Mouse (Mus musculus) megakaryocyte, embryonic 14.5 days (primary cell): ENCODE results near the gene Cfap65. TPM values are rescaled to one million over a fixed set of nuclear protein-coding genes. Genes with fewer than 3 reads are reported as not detected.

Source experiments
- H3K27me3 ChIP-seq: replicated peaks from 2 replicates; pipeline ENCODE3; 2012; ENCODE audit warnings: inconsistent platforms
- H3K36me3 ChIP-seq: replicated peaks from 2 replicates; pipeline ENCODE3; 2012; ENCODE audit warnings: low read length, inconsistent platforms, mixed read lengths
- H3K4me1 ChIP-seq: 2 replicates; pipeline ENCODE4 v1.6.1; 2012; ENCODE audit warnings: inconsistent platforms
- H3K4me3 ChIP-seq: replicated peaks from 2 replicates; pipeline ENCODE3; 2012; ENCODE audit warnings: moderate library complexity, mild to moderate bottlenecking, inconsistent platforms
- H3K9me3 ChIP-seq: 2 replicates; pipeline ENCODE4 v1.6.1; 2012; ENCODE audit warnings: inconsistent platforms
- FLI1 ChIP-seq: IDR thresholded peaks from 2 replicates; pipeline ENCODE4 v1.6.1; 2012; ENCODE audit warnings: low read length, inconsistent platforms, mixed read lengths
- GATA1 ChIP-seq: IDR thresholded peaks from 3 replicates; pipeline ENCODE4 v1.6.1; 2012; ENCODE audit warnings: mixed read lengths, low read length, inconsistent platforms, borderline replicate concordance
- polyA plus RNA-seq: library from polyadenylated mRNA; stranded (reverse); fragments of >175 nt; gene quantifications from 2 replicates; pipeline ENCODE4 v1.2.3, GENCODE M21; 2012; ENCODE audit warnings: low replicate concordance; ENCODE audit not compliant: insufficient read depth

Cfap65 gene
- polyA plus RNA-seq, 1 experiment, result 0.02 TPM

DNA sequence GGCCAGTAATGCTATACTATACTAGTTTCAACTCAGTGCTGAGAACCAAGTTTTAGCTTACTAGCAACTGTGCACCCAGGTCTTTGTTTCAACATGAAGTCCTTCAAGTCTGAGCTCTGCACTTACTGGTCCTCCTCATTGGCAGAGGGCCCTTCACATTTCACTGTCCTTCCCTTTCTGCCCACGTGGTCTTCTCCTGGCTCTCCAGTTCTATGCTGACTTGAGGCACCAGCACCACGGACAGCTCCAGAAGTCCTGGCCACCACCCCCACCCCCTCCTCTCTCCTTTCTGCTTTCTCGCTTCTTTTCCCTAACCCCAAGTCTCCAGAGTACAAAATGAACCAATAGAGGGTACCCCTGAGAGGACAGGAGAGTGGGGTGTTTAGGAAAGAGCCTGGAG lies 4.4 kb upstream of the Cfap65 start:
- H3K36me3 ChIP-seq, result no peaks in the 10 kb centered on the region
- H3K4me1 ChIP-seq, result no peaks in the 10 kb centered on the region
- peaks cover 50% of the 10 kb centered on the region for H3K27me3 ChIP-seq
- no peaks in the 10 kb centered on the region for H3K9me3 ChIP-seq
- TF ChIP-seq FLI1 (no peak), GATA1 (no peak)
- no peak overlapping the region for H3K4me3 ChIP-seq

GRCm38 (mm10) chr1:74936221-74936830 lies 927 bp upstream of the Cfap65 start:
- H3K4me1 ChIP-seq, result no peaks in the 10 kb centered on the region
- no peak for TF ChIP-seq FLI1
- H3K27me3 ChIP-seq, result peaks cover 46% of the 10 kb centered on the region
- H3K4me3 ChIP-seq, result no peak overlapping the region
- H3K9me3 ChIP-seq, result no peaks in the 10 kb centered on the region
- no peaks in the 10 kb centered on the region for H3K36me3 ChIP-seq

DNA sequence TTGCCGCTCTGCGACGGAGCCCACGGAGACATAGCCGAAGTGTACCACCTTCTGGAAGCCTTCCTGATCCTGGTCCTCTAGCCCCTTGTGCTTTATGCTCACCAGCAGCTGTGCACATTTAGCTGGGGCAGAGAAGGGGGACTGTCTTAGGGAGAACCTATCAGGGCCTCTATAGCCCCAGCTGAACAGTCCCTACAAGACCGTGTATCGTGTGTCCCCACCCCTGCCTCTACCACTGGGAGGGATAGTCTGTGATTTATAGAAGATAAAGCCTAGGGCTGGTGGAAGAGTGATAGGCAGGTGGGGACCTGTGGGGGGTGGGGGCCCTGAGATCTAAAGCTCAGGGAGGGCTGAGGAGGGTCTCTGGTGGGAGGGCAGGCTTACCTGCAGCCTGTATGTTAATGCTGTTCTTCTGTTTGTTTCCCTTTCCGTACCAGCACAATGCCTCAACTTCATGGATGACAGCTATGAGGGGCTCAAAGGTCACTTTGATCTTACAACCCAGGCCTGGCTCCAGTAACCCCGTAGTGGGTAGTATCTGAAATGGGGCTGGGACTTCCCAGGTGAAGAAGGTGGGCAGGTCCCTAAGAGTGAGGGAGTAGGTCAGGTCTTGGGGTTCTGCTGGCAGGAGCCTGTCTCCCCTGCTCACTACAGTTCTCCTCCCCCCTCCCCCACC lies 7.6 kb downstream of the Cfap65 start:
- no peaks in the 10 kb centered on the region for H3K4me1 ChIP-seq
- H3K9me3 ChIP-seq, result no peaks in the 10 kb centered on the region
- TF ChIP-seq FLI1, result no peak
- no peak for TF ChIP-seq GATA1
- H3K27me3 ChIP-seq, result peaks cover 59% of the 10 kb centered on the region
- H3K36me3 ChIP-seq, result no peaks in the 10 kb centered on the region
- H3K4me3 ChIP-seq, result no peak overlapping the region

DNA sequence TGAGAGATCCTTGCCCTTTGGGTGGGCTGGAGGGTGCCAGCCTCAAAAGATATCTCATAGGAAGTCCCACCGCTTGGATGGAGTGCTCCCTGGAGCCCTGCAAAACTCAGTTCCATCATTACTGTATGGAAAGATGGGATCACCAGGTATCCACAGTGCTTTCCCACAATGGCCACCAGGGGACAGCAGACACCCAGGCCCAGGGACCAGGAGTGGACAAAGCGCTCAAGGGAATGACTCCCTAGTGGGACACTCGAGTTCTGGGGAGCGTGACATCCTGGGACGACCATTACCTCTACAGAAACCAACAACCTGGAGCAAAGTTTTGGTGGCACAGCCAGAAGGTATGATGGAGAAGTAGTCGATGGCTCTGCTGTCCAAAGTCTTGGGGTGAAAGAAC lies 8.7 kb downstream of the Cfap65 start:
- H3K9me3 ChIP-seq, result no peaks in the 10 kb centered on the region
- H3K27me3 ChIP-seq, result peaks cover 63% of the 10 kb centered on the region
- H3K36me3 ChIP-seq, result no peaks in the 10 kb centered on the region
- no peak for TF ChIP-seq FLI1
- no peak for TF ChIP-seq GATA1
- no peak overlapping the region for H3K4me3 ChIP-seq
- no peaks in the 10 kb centered on the region for H3K4me1 ChIP-seq

- no peak overlapping the region for H3K4me3 ChIP-seq
- no peaks in the 10 kb centered on the region for H3K9me3 ChIP-seq
- H3K36me3 ChIP-seq, result no peaks in the 10 kb centered on the region
- H3K27me3 ChIP-seq, result peaks cover 67% of the 10 kb centered on the region
- H3K4me1 ChIP-seq, result no peaks in the 10 kb centered on the region
- TF ChIP-seq FLI1 (no peak), GATA1 (no peak)
Observed at GRCm38 (mm10) chr1:74924464-74924863, 10.9 kb downstream of the Cfap65 start.

DNA sequence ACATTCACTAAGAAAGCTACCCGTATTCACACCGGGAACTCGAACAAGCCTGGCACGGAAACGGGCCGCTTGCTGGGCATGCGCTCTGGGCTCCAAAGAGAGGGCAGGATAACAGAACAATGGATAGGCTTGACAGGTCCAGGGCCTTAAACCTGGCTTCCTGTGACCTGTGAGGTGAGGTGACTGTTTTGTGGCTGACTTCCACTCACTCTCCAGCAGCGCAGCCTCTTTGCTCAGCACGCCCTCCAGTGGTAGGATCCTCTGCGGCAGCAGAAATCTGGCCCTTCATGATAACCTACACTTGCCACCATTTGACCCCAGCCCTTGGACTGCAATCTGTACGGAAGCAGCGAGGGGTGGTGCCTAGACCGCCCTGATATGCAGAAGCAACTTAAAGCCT lies 19.7 kb downstream of the Cfap65 start:
- Histone ChIP-seq H3K36me3 (no peaks in the 10 kb centered on the region), H3K9me3 (peaks cover 19% of the 10 kb centered on the region), H3K4me1 (no peaks in the 10 kb centered on the region), H3K27me3 (peaks cover 57% of the 10 kb centered on the region), H3K4me3 (no peak overlapping the region)
- TF ChIP-seq FLI1 (no peak), GATA1 (no peak)

- no peak overlapping the region for H3K4me3 ChIP-seq
- peaks cover 92% of the 10 kb centered on the region for H3K27me3 ChIP-seq
- TF ChIP-seq FLI1, result no peak
- TF ChIP-seq GATA1, result no peak
- no peaks in the 10 kb centered on the region for H3K36me3 ChIP-seq
- H3K9me3 ChIP-seq, result no peaks in the 10 kb centered on the region
- no peaks in the 10 kb centered on the region; the same call in 1 of the 2 replicates for H3K4me1 ChIP-seq
Observed at GRCm38 (mm10) chr1:74902191-74902590, 33.2 kb downstream of the Cfap65 start.

DNA sequence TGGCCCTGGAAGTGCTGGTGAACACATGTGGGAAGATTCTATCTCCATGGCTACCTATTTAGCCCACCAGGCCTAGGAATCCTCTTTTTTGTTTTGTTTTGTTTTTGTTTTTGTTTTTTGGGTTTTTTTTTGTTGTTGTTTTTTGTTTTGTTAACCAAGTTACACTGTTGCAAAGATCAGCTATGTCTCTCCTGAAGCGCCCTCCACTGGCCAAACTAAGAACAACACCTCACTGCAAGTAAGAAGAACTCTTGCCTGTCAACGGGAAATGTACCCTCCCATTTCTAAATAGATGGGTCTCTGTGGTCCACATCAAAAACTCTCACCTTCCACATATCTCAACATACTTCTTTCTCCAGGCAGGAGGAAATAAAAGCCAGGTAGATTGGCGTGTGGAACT lies 33.7 kb downstream of the Cfap65 start:
- H3K27me3 ChIP-seq, result peaks cover 93% of the 10 kb centered on the region
- no peaks in the 10 kb centered on the region; the same call in 1 of the 2 replicates for H3K4me1 ChIP-seq
- no peaks in the 10 kb centered on the region for H3K36me3 ChIP-seq
- H3K9me3 ChIP-seq, result no peaks in the 10 kb centered on the region
- no peak overlapping the region for H3K4me3 ChIP-seq
- no peak for TF ChIP-seq FLI1
- no peak for TF ChIP-seq GATA1

- H3K4me1 ChIP-seq, result no peaks in the 10 kb centered on the region; the same call in 1 of the 2 replicates
- H3K9me3 ChIP-seq, result no peaks in the 10 kb centered on the region
- H3K27me3 ChIP-seq, result peaks cover 96% of the 10 kb centered on the region
- no peak overlapping the region for H3K4me3 ChIP-seq
- H3K36me3 ChIP-seq, result no peaks in the 10 kb centered on the region
- TF ChIP-seq FLI1, result no peak
- no peak for TF ChIP-seq GATA1
Observed at GRCm38 (mm10) chr1:74900341-74901285, 34.8 kb downstream of the Cfap65 start.
